Mouse (Mus musculus): ENCODE data around the gene Cplx3. TPM values are rescaled to one million over a fixed set of nuclear protein-coding genes. Genes with fewer than 3 reads are reported as not detected.

The Cplx3 gene
- polyA plus RNA-seq, 1 experiment from 2014 or later = 3.3 TPM

DNA sequence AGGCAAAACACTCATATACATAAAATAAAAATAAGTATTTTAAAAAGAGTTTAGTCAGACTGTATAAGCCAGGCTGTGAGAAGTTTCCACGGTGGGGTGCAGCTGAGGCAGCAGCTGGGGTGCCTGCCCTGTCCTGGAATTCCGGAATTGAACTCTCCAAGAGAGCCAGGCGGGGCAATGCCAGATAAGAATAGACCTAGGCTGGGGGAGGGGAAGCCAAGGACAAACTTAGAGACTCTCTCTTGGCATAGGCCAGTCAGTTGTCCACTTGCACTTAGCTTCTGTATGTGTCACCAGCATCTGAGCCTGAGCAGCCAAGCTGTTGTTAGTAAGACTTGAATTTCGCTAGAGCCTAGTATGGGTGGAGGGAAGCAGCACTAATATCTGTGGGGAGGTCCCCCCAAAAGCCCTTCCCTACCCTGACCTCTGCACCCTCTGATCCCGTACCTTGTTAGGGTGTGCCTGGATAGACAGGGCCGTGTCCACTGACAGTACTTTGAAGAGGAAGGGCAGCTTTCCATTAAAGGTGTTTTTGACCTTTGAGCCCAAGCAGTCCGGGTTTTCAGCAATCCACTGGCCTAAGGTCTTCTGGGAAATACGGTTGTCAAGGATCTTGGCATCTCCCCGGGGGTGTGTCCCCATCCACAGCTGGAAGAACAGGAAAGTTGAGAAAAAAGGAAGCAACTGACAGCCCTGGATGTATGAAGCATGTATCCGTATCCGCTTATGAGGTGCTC, 55.8 kb downstream of the Cplx3 start:
- no peak overlapping the region for H3K4me3 ChIP-seq (replicated peaks)
- WGBS = 91% methylated on average over 11 of the region's 11 CpGs
- H3K27ac ChIP-seq = no peak overlapping the region
- no peaks in the 10 kb centered on the region for H3K9me3 ChIP-seq
- peaks cover 27% of the 10 kb centered on the region for H3K4me1 ChIP-seq (replicated peaks)
- ATAC-seq = no peak
- H3K27me3 ChIP-seq = no peaks in the 10 kb centered on the region
- no peak overlapping the region for H3K9ac ChIP-seq (replicated peaks)
- H3K4me2 ChIP-seq (replicated peaks) = no peak overlapping the region
- H3K36me3 ChIP-seq = peaks cover 55% of the 10 kb centered on the region

Other genes starting within 250 kb of the Cplx3 start
- gene Ppcdc, start 166.2 kb downstream of the Cplx3 start, polyA plus RNA-seq (2015; fragmentation: Nextera tagmentation; extraction: Ambion mirVana) = 26.2 and 28.4 TPM in 2 replicates
- gene Scamp5, start 138.2 kb downstream of the Cplx3 start, polyA plus RNA-seq (2015; fragmentation: Nextera tagmentation; extraction: Ambion mirVana) = 90.9 and 91.6 TPM in 2 replicates
- 19.5 and 27.6 TPM in 2 replicates for gene Rpp25, start 102.3 kb downstream of the Cplx3 start, polyA plus RNA-seq (2015; fragmentation: Nextera tagmentation; extraction: Ambion mirVana)
- 809 and 819 TPM in 2 replicates for gene Cox5a, start 85.0 kb downstream of the Cplx3 start, polyA plus RNA-seq (2015; fragmentation: Nextera tagmentation; extraction: Ambion mirVana)
- 23.2 and 24.2 TPM in 2 replicates for gene Fam219b, start 68.8 kb downstream of the Cplx3 start, polyA plus RNA-seq (2015; fragmentation: Nextera tagmentation; extraction: Ambion mirVana)
- gene Mpi, start 53.5 kb downstream of the Cplx3 start, polyA plus RNA-seq (2015; fragmentation: Nextera tagmentation; extraction: Ambion mirVana) = 72.2 and 79.2 TPM in 2 replicates
- gene Scamp2, start 45.3 kb downstream of the Cplx3 start, polyA plus RNA-seq (2015; fragmentation: Nextera tagmentation; extraction: Ambion mirVana) = 54.2 and 57.5 TPM in 2 replicates
- gene Ulk3, start 16.8 kb downstream of the Cplx3 start, polyA plus RNA-seq (2015; fragmentation: Nextera tagmentation; extraction: Ambion mirVana) = 23.5 and 25.1 TPM in 2 replicates
- gene Lman1l, start 14.5 kb upstream of the Cplx3 start, polyA plus RNA-seq (2015; fragmentation: Nextera tagmentation; extraction: Ambion mirVana) = not detected in 2 replicates
- 35.9 and 41.9 TPM in 2 replicates for gene Csk, start 47.4 kb upstream of the Cplx3 start, polyA plus RNA-seq (2015; fragmentation: Nextera tagmentation; extraction: Ambion mirVana)
- not detected in 2 replicates for gene Cyp1a2, start 77.4 kb upstream of the Cplx3 start, polyA plus RNA-seq (2015; fragmentation: Nextera tagmentation; extraction: Ambion mirVana)
- gene Cyp1a1, start 81.6 kb upstream of the Cplx3 start, polyA plus RNA-seq (2015; fragmentation: Nextera tagmentation; extraction: Ambion mirVana) = not detected in 2 replicates
- 38.1 and 40.1 TPM in 2 replicates for gene Edc3, start 102.3 kb upstream of the Cplx3 start, polyA plus RNA-seq (2015; fragmentation: Nextera tagmentation; extraction: Ambion mirVana)
- gene Clk3, start 159.6 kb upstream of the Cplx3 start, polyA plus RNA-seq (2015; fragmentation: Nextera tagmentation; extraction: Ambion mirVana) = 80.0 and 84.9 TPM in 2 replicates
- 15.1 and 18.0 TPM in 2 replicates for gene Arid3b, start 230.5 kb upstream of the Cplx3 start, polyA plus RNA-seq (2015; fragmentation: Nextera tagmentation; extraction: Ambion mirVana)

Measured in midbrain, embryonic 13.5 days (tissue).